Mouse (Mus musculus): ENCODE results near the gene Wfdc15b. TPM values are rescaled to one million over a fixed set of nuclear protein-coding genes. Genes with fewer than 3 reads are reported as not detected.

Wfdc15b gene
- polyA plus RNA-seq, 1 experiment = 0.16 TPM

- peaks cover 14% of the 10 kb centered on the region for H3K27me3 ChIP-seq (ENCODE audit: control insufficient read depth, insufficient read depth, low read length)
- H3K4me3 ChIP-seq (ENCODE audit: extremely low read depth, insufficient read depth, insufficient read length) = peak overlapping the region; percentile 9; the same call in 1 of the 2 replicates
These were observed 52.9 kb downstream of the Wfdc15b start for GRCm38 (mm10) chr2:164168571-164168946.

GRCm38 (mm10) chr2:164167752-164168570 is 53.5 kb downstream of the Wfdc15b start:
- Histone ChIP-seq H3K27ac (ENCODE audit: insufficient read depth, low read length) (no peak overlapping the region), H3K36me3 (ENCODE audit: control insufficient read depth, insufficient read depth, low read length) (no peaks in the 10 kb centered on the region), H3K4me1 (ENCODE audit: control insufficient read depth, insufficient read depth, insufficient read length) (peaks cover 11% of the 10 kb centered on the region; the same call in 1 of the 2 replicates), H3K4me3 (ENCODE audit: extremely low read depth, insufficient read depth, insufficient read length) (peak overlapping the region; percentile 9; the same call in 1 of the 2 replicates), H3K27me3 (ENCODE audit: control insufficient read depth, insufficient read depth, low read length) (peaks cover 14% of the 10 kb centered on the region)
- TF ChIP-seq POLR2A (IDR thresholded peaks at IDR 0.05; ENCODE audit: low read depth, low read length) (no peak), CTCF (IDR thresholded peaks at IDR 0.05; ENCODE audit: extremely low read depth, insufficient read depth, insufficient read length, insufficient replicate concordance) (no peak)
- 25% methylated on average over 90 of the region's 90 CpGs for WGBS
- DNase-seq (ENCODE audit: low read depth in 1 of 2, low spot score in 2 of 2) = no peak

More at GRCm38 (mm10) chr2:164168571-164168946, 52.9 kb downstream of the Wfdc15b start:
- Histone ChIP-seq H3K36me3 (ENCODE audit: control insufficient read depth, insufficient read depth, low read length) (no peaks in the 10 kb centered on the region), H3K27ac (ENCODE audit: insufficient read depth, low read length) (no peak overlapping the region), H3K4me1 (ENCODE audit: control insufficient read depth, insufficient read depth, insufficient read length) (peaks cover 11% of the 10 kb centered on the region; the same call in 1 of the 2 replicates)
- 24% methylated on average over 42 of the region's 42 CpGs for WGBS
- peak in 1 of 2 experiments; percentile 17 for DNase-seq (ENCODE audit: low read depth in 1 of 2, low spot score in 2 of 2)
- TF ChIP-seq POLR2A (IDR thresholded peaks at IDR 0.05; ENCODE audit: low read depth, low read length) (no peak), CTCF (IDR thresholded peaks at IDR 0.05; ENCODE audit: extremely low read depth, insufficient read depth, insufficient read length, insufficient replicate concordance) (no peak)

- WGBS = 89% methylated on average over 5 of the region's 5 CpGs
- Histone ChIP-seq H3K4me3 (ENCODE audit: extremely low read depth, insufficient read depth, insufficient read length) (no peak overlapping the region), H3K27ac (ENCODE audit: insufficient read depth, low read length) (no peak overlapping the region), H3K4me1 (ENCODE audit: control insufficient read depth, insufficient read depth, insufficient read length) (peaks cover 7% of the 10 kb centered on the region; the same call in 1 of the 2 replicates), H3K27me3 (ENCODE audit: control insufficient read depth, insufficient read depth, low read length) (peaks cover 8% of the 10 kb centered on the region), H3K36me3 (ENCODE audit: control insufficient read depth, insufficient read depth, low read length) (no peaks in the 10 kb centered on the region)
- TF ChIP-seq CTCF (IDR thresholded peaks at IDR 0.05; ENCODE audit: extremely low read depth, insufficient read depth, insufficient read length, insufficient replicate concordance) (no peak), POLR2A (IDR thresholded peaks at IDR 0.05; ENCODE audit: low read depth, low read length) (no peak)
- DNase-seq (ENCODE audit: low read depth in 1 of 2, low spot score in 2 of 2) = no peak
These were observed 56.5 kb downstream of the Wfdc15b start for GRCm38 (mm10) chr2:164164941-164165340.

Other genes starting within 250 kb of the Wfdc15b start
- gene Ywhab, start 226.7 kb downstream of the Wfdc15b start, polyA plus RNA-seq (2012; rRNA removed) = 24.0 and 26.4 TPM in 2 replicates
- 0.23 and 0.69 TPM in 2 replicates for gene Pabpc1l, start 196.2 kb downstream of the Wfdc15b start, polyA plus RNA-seq (2012; rRNA removed)
- 31.6 and 36.9 TPM in 2 replicates for gene Stk4, start 151.3 kb downstream of the Wfdc15b start, polyA plus RNA-seq (2012; rRNA removed)
- gene Tomm34, start 150.5 kb downstream of the Wfdc15b start, polyA plus RNA-seq (2012; rRNA removed) = 51.7 and 66.0 TPM in 2 replicates
- 0.12 and 0.14 TPM in 2 replicates for gene Kcns1, start 50.5 kb downstream of the Wfdc15b start, polyA plus RNA-seq (2012; rRNA removed)
- not detected in 2 replicates for gene Wfdc5, start 38.9 kb downstream of the Wfdc15b start, polyA plus RNA-seq (2012; rRNA removed)
- not detected in 2 replicates for gene Wfdc12, start 31.1 kb downstream of the Wfdc15b start, polyA plus RNA-seq (2012; rRNA removed)
- not detected in 2 replicates for gene Wfdc15a, start 21.5 kb downstream of the Wfdc15b start, polyA plus RNA-seq (2012; rRNA removed)
- gene Svs2, start 16.8 kb upstream of the Wfdc15b start, polyA plus RNA-seq (2012; rRNA removed) = not detected in 2 replicates
- not detected in 2 replicates for gene Svs3b, start 35.0 kb upstream of the Wfdc15b start, polyA plus RNA-seq (2012; rRNA removed)
- not detected in 2 replicates for gene Svs4, start 56.8 kb upstream of the Wfdc15b start, polyA plus RNA-seq (2012; rRNA removed)
- gene Svs3a, start 67.6 kb upstream of the Wfdc15b start, polyA plus RNA-seq (2012; rRNA removed) = not detected in 2 replicates
- not detected in 2 replicates for gene Svs6, start 95.1 kb upstream of the Wfdc15b start, polyA plus RNA-seq (2012; rRNA removed)
- not detected in 2 replicates for gene Svs5, start 111.1 kb upstream of the Wfdc15b start, polyA plus RNA-seq (2012; rRNA removed)
- 33.5 and 77.7 TPM in 2 replicates for gene Slpi, start 167.4 kb upstream of the Wfdc15b start, polyA plus RNA-seq (2012; rRNA removed)
- 19.0 and 39.4 TPM in 2 replicates for gene Rbpjl, start 181.5 kb upstream of the Wfdc15b start, polyA plus RNA-seq (2012; rRNA removed)
- 0.82 and 1.2 TPM in 2 replicates for gene Matn4, start 183.5 kb upstream of the Wfdc15b start, polyA plus RNA-seq (2012; rRNA removed)
- gene Sdc4, start 222.2 kb upstream of the Wfdc15b start, polyA plus RNA-seq (2012; rRNA removed) = 21.0 and 25.0 TPM in 2 replicates
- gene Sys1, start 235.3 kb upstream of the Wfdc15b start, polyA plus RNA-seq (2012; rRNA removed) = 111 and 172 TPM in 2 replicates
- gene Gm20458, start 239.3 kb upstream of the Wfdc15b start, polyA plus RNA-seq (2012; rRNA removed) = 16.4 and 17.2 TPM in 2 replicates

All from spleen, adult 2 months (tissue).